Mouse (Mus musculus) liver, postnatal 0 days (tissue): ENCODE data around the gene Lrrc9. TPM values are rescaled to one million over a fixed set of nuclear protein-coding genes. Genes with fewer than 3 reads are reported as not detected.
A peak's percentile ranks its signal among the peaks of the same experiment; 100 is the strongest.

ENCODE experiments used
- ATAC-seq: fragments of 200-750 bp; cut with Nextera tagmentation; 2 replicates; pipeline ENCODE4 v1.8.0; 2017; ENCODE audit warnings: mild to moderate bottlenecking, moderate library complexity
- DNase-seq: peaks from one replicate; pipeline ENCODE4 v3.0.0-alpha.2; 2016
- H3K27ac ChIP-seq: fragments of 300-500 bp; sonication (generic); 2 replicates; pipeline ENCODE4 v1.5.1; 2014; ENCODE audit warnings: antibody characterized with exemption, moderate library complexity, mild to moderate bottlenecking, low read depth
- H3K27me3 ChIP-seq: fragments of 300-500 bp; sonication (generic); 2 replicates; pipeline ENCODE4 v1.6.1; 2014; ENCODE audit warnings: low read length, control low read depth, mixed read lengths; ENCODE audit not compliant: insufficient read depth
- H3K36me3 ChIP-seq: fragments of 300-500 bp; sonication (generic); replicated peaks from 2 replicates; pipeline ENCODE4 v1.6.1; 2014; ENCODE audit warnings: mild to moderate bottlenecking, control low read depth, low read length, moderate library complexity, mixed read lengths; ENCODE audit not compliant: insufficient read depth
- H3K4me1 ChIP-seq: fragments of 300-500 bp; sonication (generic); 2 replicates; pipeline ENCODE4 v1.6.1; 2014; ENCODE audit warnings: antibody characterized with exemption, mild to moderate bottlenecking, control low read depth; ENCODE audit not compliant: insufficient read depth
- H3K4me2 ChIP-seq: fragments of 300-500 bp; sonication (generic); 2 replicates; pipeline ENCODE4 v1.6.1; 2014; ENCODE audit warnings: low read depth, mild to moderate bottlenecking, low read length, moderate library complexity, mixed read lengths
- H3K4me3 ChIP-seq: fragments of 300-500 bp; sonication (generic); 2 replicates; pipeline ENCODE4 v1.5.1; 2014; ENCODE audit warnings: low read depth, low read length
- H3K9ac ChIP-seq: fragments of 300-500 bp; sonication (generic); replicated peaks from 2 replicates; pipeline ENCODE4 v1.6.1; 2014; ENCODE audit warnings: mild to moderate bottlenecking, moderate library complexity
- H3K9me3 ChIP-seq: fragments of 300-500 bp; sonication (generic); 2 replicates; pipeline ENCODE4 v1.6.1; 2016; ENCODE audit warnings: mild to moderate bottlenecking, control low read depth, low read length, mixed read lengths
- CTCF ChIP-seq: sonication (generic); IDR thresholded peaks from 2 replicates; pipeline ENCODE4 v1.5.1; 2016; ENCODE audit warnings: antibody characterized with exemption, low read depth
- EP300 ChIP-seq: IDR thresholded peaks from 2 replicates; pipeline ENCODE4 v1.6.1; 2016; ENCODE audit warnings: antibody characterized with exemption, low read depth, mild to moderate bottlenecking
- WGBS: fragments of 180-500 bp; shearing (Covaris S2); extraction: QIAGEN DNeasy Blood & Tissue Kit; methylation state at CpG from one replicate; pipeline ENCODE4 v1.1.7; 2014; ENCODE audit not compliant: insufficient replicate concordance; 5-methylcytosine and 5-hydroxymethylcytosine counted together
- polyA plus RNA-seq: library from polyadenylated mRNA; unstranded; fragments of >200 nt; fragmentation: Nextera tagmentation; extraction: Ambion mirVana; gene quantifications from 2 replicates; pipeline ENCODE4 v1.2.1, GENCODE M21; 2015

The Lrrc9 gene
- polyA plus RNA-seq, 1 experiment from 2014 or later, result 0.11 TPM

- ATAC-seq, result no peak
- WGBS, result 69% methylated on average over 7 of the region's 7 CpGs
Measured at GRCm38 (mm10) chr12:72532303-72532702, 90.6 kb downstream of the Lrrc9 start.

DNA sequence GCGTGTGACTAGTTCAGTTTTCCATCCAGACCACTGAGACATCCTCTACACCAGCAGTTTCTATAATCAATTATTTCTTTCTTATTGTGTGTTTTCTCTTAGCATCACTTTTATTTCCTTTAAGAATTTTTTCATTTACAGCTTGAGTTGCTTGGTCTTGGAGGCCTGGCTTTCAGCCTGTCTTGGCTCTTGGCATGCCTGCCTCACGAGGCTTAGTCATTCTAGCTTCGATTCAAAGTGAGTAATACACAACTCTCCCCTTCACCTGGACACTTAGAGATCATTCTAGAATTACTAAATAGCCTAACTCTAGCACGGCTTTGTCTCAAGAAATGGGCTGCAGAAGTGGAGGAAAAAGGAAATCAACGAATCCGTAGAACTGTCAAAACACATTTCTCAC lies 92.3 kb downstream of the Lrrc9 start:
- Histone ChIP-seq H3K4me3 (no peak overlapping the region), H3K4me2 (no peak overlapping the region), H3K36me3 (no peaks in the 10 kb centered on the region), H3K4me1 (peaks cover 8% of the 10 kb centered on the region), H3K9ac (no peak overlapping the region), H3K27me3 (no peaks in the 10 kb centered on the region), H3K27ac (no peak overlapping the region), H3K9me3 (0 out of 2 replicates have a peak, but pooled peaks cover 6% of the 10 kb centered on the region)
- DNase-seq (no peak), ATAC-seq (no peak)
- TF ChIP-seq CTCF (no peak), EP300 (no peak)
- 68% methylated on average over 6 of the region's 6 CpGs for WGBS

More at GRCm38 (mm10) chr12:72532303-72532702, 90.6 kb downstream of the Lrrc9 start:
- H3K9me3 ChIP-seq, result 0 out of 2 replicates have a peak, but pooled peaks cover 6% of the 10 kb centered on the region
- H3K36me3 ChIP-seq, result no peaks in the 10 kb centered on the region
- no peaks in the 10 kb centered on the region for H3K27me3 ChIP-seq
- no peak for DNase-seq
- H3K4me2 ChIP-seq, result no peak overlapping the region
- TF ChIP-seq EP300 (no peak), CTCF (no peak)
- no peak overlapping the region for H3K27ac ChIP-seq
- peaks cover 8% of the 10 kb centered on the region for H3K4me1 ChIP-seq
- H3K9ac ChIP-seq, result no peak overlapping the region
- H3K4me3 ChIP-seq, result no peak overlapping the region

GRCm38 (mm10) chr12:72535599-72535998 lies 93.9 kb downstream of the Lrrc9 start:
- Histone ChIP-seq H3K36me3 (no peaks in the 10 kb centered on the region), H3K27me3 (no peaks in the 10 kb centered on the region), H3K9ac (no peak overlapping the region), H3K4me1 (peaks cover 8% of the 10 kb centered on the region), H3K27ac (no peak overlapping the region), H3K4me3 (peak overlapping the region; percentile 68), H3K4me2 (peak overlapping the region; percentile 87), H3K9me3 (no peaks in the 10 kb centered on the region)
- TF ChIP-seq EP300 (no peak), CTCF (no peak)
- DNase-seq, result no peak
- 61% methylated on average over 3 of the region's 3 CpGs for WGBS
- ATAC-seq, result no peak

GRCm38 (mm10) chr12:72536021-72536597 lies 94.4 kb downstream of the Lrrc9 start, which contains the start of gene Pcnx4:
TSS of gene Pcnx4 (plus strand) at chr12:72536383.
- H3K4me1 ChIP-seq, result peaks cover 8% of the 10 kb centered on the region
- peak within 1 kb of the TSS; percentile 64 for H3K9ac ChIP-seq
- peak within 1 kb of the TSS; percentile 87 for H3K4me2 ChIP-seq
- DNase-seq (peak; percentile 99), ATAC-seq (peak; percentile 100)
- no peak within 1 kb of the TSS for H3K27ac ChIP-seq
- no peaks in the 10 kb centered on the region for H3K9me3 ChIP-seq
- H3K27me3 ChIP-seq, result no peaks in the 10 kb centered on the region
- WGBS, result 0% methylated on average over 37 of the region's 45 CpGs
- H3K4me3 ChIP-seq, result peak within 1 kb of the TSS; percentile 68
- TF ChIP-seq EP300 (no peak; the same call in 1 of the 2 replicates), CTCF (peak; percentile 57)
- no peaks in the 10 kb centered on the region for H3K36me3 ChIP-seq

DNA sequence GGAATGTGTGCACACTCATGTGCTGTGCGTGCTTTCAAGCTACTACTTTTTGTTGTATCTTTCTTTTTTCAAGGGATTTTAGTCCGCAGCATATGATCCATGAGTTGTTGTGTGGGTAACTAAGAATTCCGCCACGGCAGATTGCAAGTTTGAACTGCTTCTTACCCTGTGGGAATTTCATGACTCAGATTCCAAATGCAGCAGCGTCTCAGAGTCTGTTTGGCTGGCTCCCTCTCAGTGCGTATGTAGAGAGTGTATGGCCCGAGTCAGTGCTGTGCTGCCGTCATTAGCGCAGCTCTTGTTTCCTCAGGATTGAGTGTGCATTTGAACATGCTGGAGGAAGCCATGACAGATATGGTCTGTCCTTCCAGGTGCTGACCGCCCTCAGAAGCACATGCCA lies 96.9 kb downstream of the Lrrc9 start:
- Histone ChIP-seq H3K9ac (no peak overlapping the region), H3K4me2 (no peak overlapping the region), H3K27me3 (no peaks in the 10 kb centered on the region), H3K9me3 (no peaks in the 10 kb centered on the region), H3K27ac (no peak overlapping the region), H3K4me3 (no peak overlapping the region), H3K4me1 (peaks cover 8% of the 10 kb centered on the region), H3K36me3 (peaks cover 8% of the 10 kb centered on the region)
- ATAC-seq (no peak), DNase-seq (no peak)
- TF ChIP-seq CTCF (no peak), EP300 (no peak)
- WGBS, result 90% methylated on average over 10 of the region's 10 CpGs

GRCm38 (mm10) chr12:72554347-72554746 lies 112.7 kb downstream of the Lrrc9 start:
- no peak for ATAC-seq
- WGBS, result 87% methylated on average over 4 of the region's 4 CpGs

More at GRCm38 (mm10) chr12:72554347-72554746, 112.7 kb downstream of the Lrrc9 start:
- no peak overlapping the region for H3K27ac ChIP-seq
- no peaks in the 10 kb centered on the region for H3K4me1 ChIP-seq
- no peaks in the 10 kb centered on the region for H3K27me3 ChIP-seq
- DNase-seq, result no peak
- H3K4me3 ChIP-seq, result no peak overlapping the region
- H3K9me3 ChIP-seq, result no peaks in the 10 kb centered on the region
- H3K36me3 ChIP-seq, result no peaks in the 10 kb centered on the region
- no peak for TF ChIP-seq EP300
- no peak overlapping the region for H3K4me2 ChIP-seq
- no peak overlapping the region for H3K9ac ChIP-seq
